Mouse (Mus musculus): ENCODE measurements at regions not wholly inside any gene's neighbourhood (a gene's known extent, or its start where the extent isn't known, plus 50 kb on each side); places are given as distances from the start of the nearest gene placed in this dataset.

DNA sequence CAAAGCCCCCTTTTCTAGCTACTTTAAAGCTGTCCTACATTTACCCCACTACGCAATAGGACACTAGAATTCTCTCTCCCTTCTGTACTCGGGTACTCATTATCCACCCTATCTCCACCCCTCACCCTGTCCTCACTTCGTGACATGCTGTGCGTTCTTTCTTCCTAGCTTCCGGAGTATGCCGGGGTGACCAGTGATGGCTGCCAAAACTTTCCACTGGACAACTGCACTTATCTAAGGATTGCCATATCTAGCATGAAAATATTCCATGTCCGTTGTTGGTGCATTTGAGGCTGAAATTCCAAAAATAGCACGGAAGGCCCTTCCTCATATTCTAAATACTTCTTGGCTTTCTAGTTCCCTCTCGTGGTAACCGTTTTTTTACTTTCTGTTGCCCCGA, 54.5 kb upstream of the Slc9a9 start:
- DNase-seq (ENCODE audit: low read depth, low spot score) = no peak
- Histone ChIP-seq H3K27ac (ENCODE audit: insufficient read depth, low read depth, low read length, poor library complexity, severe bottlenecking) (no peak overlapping the region), H3K9ac (ENCODE audit: insufficient read depth, low read depth, low read length, poor library complexity, severe bottlenecking) (no peak overlapping the region), H3K4me1 (ENCODE audit: control insufficient read depth in 2 of 2, insufficient read depth in 2 of 2, low read length in 2 of 2, poor library complexity in 1 of 2) (no peaks in the 10 kb centered on the region), H3K36me3 (ENCODE audit: control insufficient read depth, insufficient read depth, low read length, poor library complexity, severe bottlenecking) (no peaks in the 10 kb centered on the region), H3K4me3 (ENCODE audit: insufficient read depth in 1 of 2, low read depth in 1 of 2, low read length in 2 of 2, poor library complexity in 1 of 2, severe bottlenecking in 1 of 2) (no peak overlapping the region), H3K9me3 (ENCODE audit: control insufficient read depth, insufficient read depth, low read depth, low read length) (no peaks in the 10 kb centered on the region)
- TF ChIP-seq CHD2 (IDR thresholded peaks at IDR 0.05; ENCODE audit: low read depth, low read length) (no peak), ZNF384 (IDR thresholded peaks at IDR 0.05; ENCODE audit: low read depth, low read length) (no peak), HCFC1 (IDR thresholded peaks at IDR 0.05; ENCODE audit: borderline replicate concordance, insufficient read depth, low read length) (no peak), MAFK (IDR thresholded peaks at IDR 0.05; ENCODE audit: insufficient read depth, low read depth, low read length) (no peak), ZC3H11A (IDR thresholded peaks at IDR 0.05; ENCODE audit: borderline replicate concordance, low read depth, low read length) (no peak)
- in situ Hi-C loops (cut with MboI; ENCODE audit: low sequenced_read_pairs in 2 of 2, unreplicated experiment in 2 of 2) = no loop called here

DNA sequence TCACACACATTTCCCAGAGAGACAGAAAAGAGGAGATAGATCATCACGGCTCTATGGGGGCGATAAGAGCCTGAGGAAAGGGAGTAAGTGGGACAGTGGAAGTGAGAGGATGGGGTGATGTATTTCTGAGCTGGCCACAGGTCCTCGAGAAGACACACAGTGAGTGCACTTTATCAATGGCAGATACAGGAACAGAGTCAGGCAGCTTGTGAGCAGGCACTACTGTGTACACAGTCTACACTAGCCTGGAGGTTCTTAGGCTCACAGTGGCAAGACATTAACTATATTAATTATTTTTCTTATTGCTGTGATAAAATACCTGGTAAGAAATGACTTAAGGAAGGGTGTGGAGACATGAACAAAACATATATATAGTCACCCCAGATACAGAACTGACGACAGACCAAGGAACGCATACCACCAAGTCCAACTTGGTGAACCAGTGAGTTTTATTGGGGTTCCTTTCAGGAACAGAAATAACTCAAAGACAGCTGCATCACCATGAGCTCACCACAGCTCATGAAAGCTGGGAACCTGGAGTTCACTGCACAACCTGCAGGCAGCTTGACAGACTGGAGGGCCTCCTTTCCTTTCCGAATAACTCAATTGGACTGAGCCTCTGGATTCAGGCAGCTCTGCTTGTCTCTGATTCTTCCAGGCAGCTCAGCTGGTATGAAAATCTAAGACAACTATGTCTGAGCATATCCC, 51.5 kb upstream of the Slc9a9 start:
- DNase-seq (ENCODE audit: low read depth, low spot score) = no peak
- H3K9ac ChIP-seq (ENCODE audit: insufficient read depth, low read depth, low read length, poor library complexity, severe bottlenecking) = no peak overlapping the region
- no peak for TF ChIP-seq MAFK (IDR thresholded peaks at IDR 0.05; ENCODE audit: insufficient read depth, low read depth, low read length)
- TF ChIP-seq ZNF384 (IDR thresholded peaks at IDR 0.05; ENCODE audit: low read depth, low read length) = no peak
- TF ChIP-seq ZC3H11A (IDR thresholded peaks at IDR 0.05; ENCODE audit: borderline replicate concordance, low read depth, low read length) = no peak
- no peak for TF ChIP-seq CHD2 (IDR thresholded peaks at IDR 0.05; ENCODE audit: low read depth, low read length)
- no peak for TF ChIP-seq HCFC1 (IDR thresholded peaks at IDR 0.05; ENCODE audit: borderline replicate concordance, insufficient read depth, low read length)
- H3K27ac ChIP-seq (ENCODE audit: insufficient read depth, low read depth, low read length, poor library complexity, severe bottlenecking) = no peak overlapping the region
- H3K4me1 ChIP-seq (ENCODE audit: control insufficient read depth in 2 of 2, insufficient read depth in 2 of 2, low read length in 2 of 2, poor library complexity in 1 of 2) = no peaks in the 10 kb centered on the region
- H3K9me3 ChIP-seq (ENCODE audit: control insufficient read depth, insufficient read depth, low read depth, low read length) = no peaks in the 10 kb centered on the region
- H3K36me3 ChIP-seq (ENCODE audit: control insufficient read depth, insufficient read depth, low read length, poor library complexity, severe bottlenecking) = no peaks in the 10 kb centered on the region
- H3K4me3 ChIP-seq (ENCODE audit: insufficient read depth in 1 of 2, low read depth in 1 of 2, low read length in 2 of 2, poor library complexity in 1 of 2, severe bottlenecking in 1 of 2) = no peak overlapping the region
- in situ Hi-C loops (cut with MboI; ENCODE audit: low sequenced_read_pairs in 2 of 2, unreplicated experiment in 2 of 2) = no loop called here

Data from ES-E14 (cell line).